ENCODE assay signal across 14 mouse cellular contexts in the genomic region with DNA sequence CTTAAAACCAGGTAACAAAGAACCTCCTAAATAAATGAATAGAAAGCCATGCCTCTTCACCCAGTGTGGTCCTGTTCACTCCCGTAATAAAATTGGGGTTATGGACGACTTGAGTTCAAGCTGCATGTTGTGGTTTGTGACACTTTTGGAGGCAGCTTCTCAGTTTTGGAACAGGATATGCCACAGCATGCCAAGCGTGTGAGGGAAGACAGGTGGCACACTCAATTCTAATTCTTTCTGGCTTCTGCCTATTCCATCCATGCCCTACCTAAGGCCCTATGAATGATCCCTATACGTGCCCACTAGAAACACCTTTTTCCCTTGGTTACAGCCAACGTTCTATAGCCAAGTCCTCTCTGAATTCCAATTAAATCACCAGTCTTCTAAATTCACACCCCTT.
DNase-seq lines count a peak whose midpoint lies in the region.
"Had no signal": no experiment of that assay in that cellular context is flagged by ENCODE, and none has a peak within 500 bp of the region (broad histone marks: within the 10 kb centered on the region; RNA-seq: fewer than 3 reads in every experiment).

No protein-coding gene starts in this region.

- DNase-seq in heart, adult 11 months = peak; percentile 50
- no peak for DNase-seq in heart, postnatal 4 days
- DNase-seq in cerebellum, adult 18-20 months = peak; percentile 52 to 61
- peak; percentile 70 for DNase-seq in cerebellum, adult 9-11 months
- peak; percentile 48 to 52 for DNase-seq in cerebellum, postnatal 36 days
- DNase-seq in frontal cortex, adult 2 months (ENCODE audit: extremely low spot score in 1 of 2, low spot score in 1 of 2) = no peak
- DNase-seq in frontal cortex, postnatal 36 days (ENCODE audit: low spot score in 2 of 2) = no peak
- DNase-seq in layer of hippocampus, adult 11-12 months (ENCODE audit: low spot score) = no peak
- DNase-seq: adrenal gland, postnatal 14 days; embryo, embryonic 11 days; gastrocnemius, postnatal 36 days; heart, adult 18-20 months; heart, postnatal 10 days; kidney, adult 18-20 months had no signal

Comparison
In these comparisons a context has a peak if more than half of its experiments do, and no peak if none do; other contexts are left out.
1. DNase-seq: peak in heart, adult 11 months (single experiment), cerebellum, adult 18-20 months (2 of 2), cerebellum, adult 9-11 months (single experiment) and cerebellum, postnatal 36 days (2 of 2); none in heart, postnatal 4 days (single experiment), frontal cortex, adult 2 months (0 of 2), frontal cortex, postnatal 36 days (0 of 2) and layer of hippocampus, adult 11-12 months (single experiment).